18 mouse cellular contexts compared by ENCODE assay signal in the genomic region with DNA sequence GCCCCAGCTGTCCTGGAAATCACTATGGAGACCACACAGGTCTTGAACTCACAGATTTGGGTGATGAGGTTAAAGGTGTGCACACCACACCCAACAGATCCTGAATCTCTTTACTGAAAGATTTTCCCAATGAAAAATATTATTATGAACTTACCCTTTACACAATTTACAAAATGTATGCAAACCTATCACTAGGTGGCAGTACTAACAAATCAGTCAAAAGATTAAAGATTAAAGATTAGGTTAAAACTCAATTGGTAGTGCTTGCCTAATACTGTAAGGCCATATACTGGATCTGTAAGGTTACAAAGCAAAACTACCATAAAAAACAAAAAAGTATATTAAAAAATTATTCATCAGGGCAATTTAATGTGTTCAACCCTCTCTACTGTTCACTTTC. TPM values are rescaled to one million over a fixed set of nuclear protein-coding genes. Genes with fewer than 3 reads are reported as not detected.
DNase-seq lines count a peak whose midpoint lies in the region; TF ChIP-seq lines count a peak whose summit lies in the region.
"Had no signal": no experiment of that assay in that cellular context is flagged by ENCODE, and none has a peak within 500 bp of the region (broad histone marks: within the 10 kb centered on the region; RNA-seq: fewer than 3 reads in every experiment).

No protein-coding gene starts in this region.

- TF ChIP-seq CTCF in left cerebral cortex, adult 2 months (IDR thresholded peaks at IDR 0.05), result peak; percentile 47

- no peak for DNase-seq in left cerebral cortex, adult 2 months (ENCODE audit: extremely low spot score in 1 of 2, low spot score in 2 of 2)
- no peak for DNase-seq in left cerebral cortex, postnatal 10 days (ENCODE audit: extremely low spot score in 1 of 2, low spot score in 2 of 2)
- DNase-seq in 416B (ENCODE audit: low read depth), result peak; percentile 52
- peak; percentile 16 for DNase-seq in CD4-positive helper T cell, adult 2 months (ENCODE audit: low read depth, low spot score)
- peak; percentile 58 for DNase-seq in induced T-regulatory cell, adult 2 months (ENCODE audit: low read depth)
- no peak for DNase-seq in adrenal gland, adult 2 months
- no peak for DNase-seq in left cerebral cortex, adult 18-20 months (ENCODE audit: low spot score in 2 of 2)
- DNase-seq: adrenal gland, postnatal 14 days; cerebellum, postnatal 10 days; gastrocnemius, postnatal 10 days; heart, postnatal 14 days; liver; lung, postnatal 10 days had no signal

- no peak overlapping the region for H3K4me3 ChIP-seq in left cerebral cortex, adult 2 months
- H3K4me3 ChIP-seq: heart, embryonic 10.5 days; hindbrain, embryonic 15.5 days; kidney, embryonic 15.5 days; midbrain, embryonic 10.5 days; neural tube, embryonic 12.5 days had no signal

- intact Hi-C loops in left cerebral cortex, adult 2 months (cut with DNase I), result loop anchor here (2.0 kb wide), 1 partner anchor 97 kb away; no protein-coding TSS in a partner anchor
- intact Hi-C loops in left cerebral cortex, postnatal 10 days (cut with DNase I), result loop anchor here (10.0 kb wide), 1 partner anchor 113 kb away; a partner anchor contains a TSS

- H3K27ac ChIP-seq in left cerebral cortex, adult 2 months, result no peak overlapping the region
- H3K27ac ChIP-seq: heart, embryonic 10.5 days; hindbrain, embryonic 15.5 days; kidney, embryonic 15.5 days; midbrain, embryonic 10.5 days; neural tube, embryonic 12.5 days had no signal

RNA-seq across cellular contexts. Expression of a gene that starts 41.9 kb away (rescaled TPM):
- total RNA-seq in left cerebral cortex, adult 2 months (2021), result 100 to 1,000 TPM; 116 to 120 TPM
- 100 to 1,000 TPM; 104 to 110 TPM for total RNA-seq in left cerebral cortex, postnatal 10 days (2021)
- 10 to 100 TPM; 49.8 to 72.7 TPM for total RNA-seq in adrenal gland, adult 2 months (2021)
- polyA plus RNA-seq in adrenal gland, adult 2 months (2012; rRNA removed), result 62.5 and 78.5 TPM in 2 replicates
- total RNA-seq in left cerebral cortex, adult 18-20 months (2021), result 100 to 1,000 TPM; 109 to 117 TPM

RNA-seq across cellular contexts. Expression of a gene that starts 45.3 kb away (rescaled TPM):
- 1 to 10 TPM; 1.4 to 1.6 TPM for total RNA-seq in left cerebral cortex, adult 2 months (2021)
- under 1 TPM; 0.28 to 0.93 TPM for total RNA-seq in left cerebral cortex, postnatal 10 days (2021)
- 10 to 100 TPM; 12.3 to 22.2 TPM for total RNA-seq in adrenal gland, adult 2 months (2021)
- polyA plus RNA-seq in adrenal gland, adult 2 months (2012; rRNA removed), result 1.5 and 1.7 TPM in 2 replicates
- 1 to 10 TPM; 1.7 to 2.2 TPM for total RNA-seq in left cerebral cortex, adult 18-20 months (2021)
- polyA plus RNA-seq: hindbrain, embryonic 15.5 days; kidney, embryonic 15.5 days; midbrain, embryonic 10.5 days; neural tube, embryonic 12.5 days had no signal

RNA-seq across cellular contexts. Expression of a gene that starts 55.8 kb away (rescaled TPM):
- 10 to 100 TPM; 11.1 to 14.4 TPM for total RNA-seq in left cerebral cortex, adult 2 months (2021)
- 1 to 10 TPM; 6.7 to 7.6 TPM for total RNA-seq in left cerebral cortex, postnatal 10 days (2021)
- total RNA-seq in adrenal gland, adult 2 months (2021), result 100 to 1,000 TPM; 158 to 168 TPM
- polyA plus RNA-seq in adrenal gland, adult 2 months (2012; rRNA removed), result 61.9 and 69.7 TPM in 2 replicates
- 10 to 100 TPM; 18.8 to 20.3 TPM for total RNA-seq in left cerebral cortex, adult 18-20 months (2021)

Comparison
In these comparisons a context has a peak if more than half of its experiments do, and no peak if none do; other contexts are left out.
1. DNase-seq: peak in 416B (single experiment), CD4-positive helper T cell, adult 2 months (single experiment) and induced T-regulatory cell, adult 2 months (single experiment); none in left cerebral cortex, adult 2 months (0 of 2), left cerebral cortex, postnatal 10 days (0 of 2), adrenal gland, adult 2 months (single experiment) and left cerebral cortex, adult 18-20 months (0 of 2).
2. RNA of a gene that starts 45.3 kb away (total RNA-seq): 12.3 to 22.2 TPM in adrenal gland, adult 2 months; 1.7 to 2.2 TPM in left cerebral cortex, adult 18-20 months, 1.4 to 1.6 TPM in left cerebral cortex, adult 2 months and 0.28 to 0.93 TPM in left cerebral cortex, postnatal 10 days; every median in the first group is over 4 times any median in the second.
3. RNA of a gene that starts 55.8 kb away (total RNA-seq): 158 to 168 TPM in adrenal gland, adult 2 months; 18.8 to 20.3 TPM in left cerebral cortex, adult 18-20 months, 11.1 to 14.4 TPM in left cerebral cortex, adult 2 months and 6.7 to 7.6 TPM in left cerebral cortex, postnatal 10 days; every median in the first group is over 4 times any median in the second.